Mouse (Mus musculus) large intestine, adult 2 months (tissue): ENCODE results near the gene Ksr2. TPM values are rescaled to one million over a fixed set of nuclear protein-coding genes. Genes with fewer than 3 reads are reported as not detected.
"Not testable (repeated sequence)": the region's sequence is repeated elsewhere in the genome, so short reads cannot be mapped to it uniquely, and the experiment has no call there.

Experiments used
- DNase-seq: peaks from one replicate; pipeline ENCODE4 v3.0.0-alpha.2; 2012; ENCODE audit warnings: low read depth, low spot score
- WGBS: fragments of 180-500 bp; shearing (Covaris S2); methylation state at CpG from one replicate; pipeline ENCODE4 v1.1.7; 2018; 5-methylcytosine and 5-hydroxymethylcytosine counted together
- polyA plus RNA-seq: library from polyadenylated mRNA; depleted of rRNA; stranded (reverse); fragments of >200 nt; gene quantifications from 2 replicates; pipeline ENCODE4 v1.2.3, GENCODE M21; 2012

Gene Ksr2
- polyA plus RNA-seq, 1 experiment = 0.05 TPM

DNA sequence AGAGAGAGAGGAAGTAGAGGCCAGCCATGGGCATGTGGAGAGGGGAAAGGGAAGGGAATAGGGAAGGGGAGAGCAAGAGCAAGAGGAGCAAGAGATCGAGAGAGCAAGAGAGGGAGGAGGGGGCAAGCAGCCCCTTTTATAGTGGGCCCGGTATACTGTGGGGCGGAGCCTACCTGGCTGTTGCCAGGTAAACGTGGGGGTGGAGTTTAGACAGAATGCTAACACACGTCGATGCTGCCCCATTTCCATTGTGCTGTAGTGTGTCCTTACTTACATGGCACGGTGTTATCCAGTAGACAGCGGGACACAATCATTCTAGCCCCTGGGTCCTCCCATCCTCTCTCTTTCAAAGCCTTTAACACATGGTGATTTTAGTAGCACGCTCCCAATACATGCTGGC, 14.5 kb upstream of the Ksr2 start:
- no peak for DNase-seq
- 58% methylated on average over 9 of the region's 9 CpGs for WGBS

DNA sequence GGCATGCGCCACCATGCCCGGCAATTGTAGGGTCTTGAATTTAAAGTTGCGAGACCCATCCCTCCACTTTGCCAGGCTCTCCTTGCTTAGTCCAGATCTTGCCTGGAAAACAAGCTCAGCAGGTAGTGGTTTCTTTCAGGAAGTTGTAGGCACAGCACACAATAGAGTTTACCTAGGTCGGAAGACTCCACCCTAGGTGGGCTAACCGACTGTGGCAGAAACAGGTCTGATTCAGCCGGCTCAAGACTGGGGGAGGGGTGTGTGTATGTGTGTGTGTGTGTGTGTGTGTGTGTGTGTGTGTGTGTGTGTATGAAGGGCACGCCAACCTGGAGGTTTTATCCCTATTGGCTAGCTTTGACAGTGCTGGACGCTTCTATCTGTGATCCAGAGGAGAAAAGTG, 10.2 kb upstream of the Ksr2 start:
- WGBS = 64% methylated on average over 8 of the region's 8 CpGs

GRCm38 (mm10) chr5:117404671-117405070, 9.1 kb upstream of the Ksr2 start:
- DNase-seq = not testable (repeated sequence)
- WGBS = 82% methylated on average over 2 of the region's 2 CpGs

More for the DNA sequence above, 10.2 kb upstream of the Ksr2 start:
- no peak for DNase-seq

GRCm38 (mm10) chr5:117408216-117408615, 5.6 kb upstream of the Ksr2 start:
- 52% methylated on average over 4 of the region's 4 CpGs for WGBS
- DNase-seq = no peak

- WGBS = 59% methylated on average over 6 of the region's 6 CpGs
- DNase-seq = no peak
Measured at GRCm38 (mm10) chr5:117409369-117409768, 4.4 kb upstream of the Ksr2 start.

- WGBS = 6% methylated on average over 10 of the region's 10 CpGs
- no peak for DNase-seq
Measured at GRCm38 (mm10) chr5:117414611-117415010, 811 bp downstream of the Ksr2 start.

DNA sequence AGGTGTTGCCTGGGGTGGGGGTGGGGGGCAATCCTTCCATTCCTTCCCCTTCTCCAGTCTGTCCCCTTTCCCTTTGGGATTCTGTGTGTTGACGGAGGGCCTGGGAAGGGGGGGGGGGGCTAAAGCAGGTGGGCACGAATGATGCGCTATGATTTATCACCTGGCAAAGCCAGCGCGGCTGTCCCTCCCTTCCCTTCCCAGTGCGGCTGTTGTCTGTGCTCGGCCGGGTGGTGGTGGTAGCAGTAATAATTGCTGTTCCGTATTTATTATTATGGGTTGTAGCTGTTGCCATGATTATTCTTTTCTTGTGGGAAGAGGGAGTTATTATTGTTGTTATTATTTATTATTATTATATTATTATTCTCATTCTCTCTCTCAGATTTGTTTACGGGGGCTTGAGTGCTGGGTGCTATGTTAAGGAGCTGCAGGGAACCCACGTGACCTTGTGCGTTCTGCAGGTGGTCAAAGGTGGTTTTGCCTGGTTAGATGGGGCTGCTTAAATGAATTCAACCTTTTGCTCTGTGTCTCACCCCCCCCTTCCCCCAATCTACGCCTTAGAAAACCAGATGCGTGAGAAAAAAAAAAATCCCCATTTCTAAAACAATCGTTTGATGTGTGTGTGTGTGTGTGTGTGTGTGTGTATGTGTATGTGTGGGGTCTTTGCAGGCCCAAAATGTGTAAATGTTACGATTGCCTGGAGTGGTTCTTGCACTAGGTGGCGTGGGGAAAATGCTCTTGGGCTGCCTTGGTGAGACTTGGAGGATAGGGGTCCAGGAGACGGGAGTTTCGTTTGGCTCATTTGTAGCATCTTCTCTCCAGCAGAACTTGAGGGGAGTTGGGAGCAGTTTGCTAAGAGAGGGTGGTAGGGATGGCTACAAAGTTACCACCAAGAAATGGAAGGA, 1.5 kb downstream of the Ksr2 start:
- no peak for DNase-seq
- 36% methylated on average over 19 of the region's 19 CpGs for WGBS

GRCm38 (mm10) chr5:117417442-117417841, 3.6 kb downstream of the Ksr2 start:
- DNase-seq = no peak
- WGBS = 71% methylated on average over 2 of the region's 2 CpGs

DNA sequence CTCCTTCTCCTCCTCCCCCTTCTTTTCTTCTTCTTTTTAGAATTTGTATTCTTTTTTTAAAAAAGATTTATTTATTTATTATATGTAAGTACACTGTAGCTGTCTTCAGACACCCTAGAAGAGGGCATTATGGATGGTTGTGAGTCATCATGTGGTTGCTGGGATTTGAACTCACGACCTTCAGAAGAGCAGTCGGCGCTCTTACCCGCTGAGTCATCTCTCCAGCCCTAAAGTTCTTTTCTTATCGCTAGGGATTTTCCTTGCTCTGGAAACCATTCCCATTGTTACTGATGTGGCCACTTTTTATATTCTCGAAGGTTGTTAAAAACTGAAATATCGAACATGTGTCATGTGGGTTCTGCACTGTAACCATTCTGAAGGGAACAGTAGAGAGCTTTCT, 19.7 kb downstream of the Ksr2 start:
- DNase-seq = not testable (repeated sequence)
- 93% methylated on average over 7 of the region's 7 CpGs for WGBS

DNA sequence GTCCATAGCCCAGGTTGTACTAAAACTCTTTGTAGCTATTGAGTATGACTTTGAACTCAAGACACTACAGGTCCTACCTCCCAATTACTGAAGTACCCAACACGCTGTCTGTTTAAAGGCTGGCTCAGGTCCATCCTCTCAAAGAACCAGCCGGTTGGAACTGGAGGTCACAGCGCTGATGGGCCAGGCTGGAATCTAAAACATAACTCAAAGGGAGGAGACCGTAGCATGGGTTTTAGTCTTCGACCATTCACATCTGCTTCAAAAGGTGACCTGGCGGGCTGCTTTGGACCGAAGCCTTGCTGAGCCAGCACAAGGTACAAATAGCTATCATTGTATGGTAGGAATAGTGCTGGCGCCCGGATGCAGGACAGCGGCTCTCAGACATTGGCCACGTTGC, 26.5 kb downstream of the Ksr2 start:
- DNase-seq = no peak
- WGBS = 90% methylated on average over 11 of the region's 11 CpGs

DNA sequence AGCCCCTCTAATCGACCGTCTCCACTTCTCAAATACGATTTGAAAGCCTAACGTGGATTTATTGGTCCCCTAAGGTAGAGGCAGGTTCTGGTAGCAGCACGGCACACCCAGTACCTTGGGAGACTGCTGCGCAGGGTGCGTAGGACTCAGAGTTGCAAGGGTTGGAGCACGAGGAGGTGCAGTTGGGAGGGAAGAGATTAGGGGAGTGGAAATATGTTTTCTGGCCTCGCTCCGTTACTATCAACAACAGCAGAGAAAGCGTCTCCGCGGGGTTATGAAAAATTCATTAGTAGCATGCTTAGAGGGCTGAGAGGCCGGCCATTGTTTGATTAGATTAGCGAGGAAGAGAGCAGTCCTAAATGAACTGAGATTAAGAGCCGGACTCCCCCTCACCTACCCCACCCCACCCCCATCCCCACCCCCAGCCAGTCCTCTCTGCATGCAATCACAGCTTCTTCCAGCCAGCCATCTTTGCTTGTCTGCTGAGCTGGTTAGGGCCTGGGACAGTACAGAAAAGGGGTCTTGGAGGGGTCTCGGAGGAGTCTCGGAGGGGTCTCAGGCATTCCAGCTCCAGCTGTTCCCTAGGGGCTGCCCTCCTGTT, 27.5 kb downstream of the Ksr2 start:
- no peak for DNase-seq
- 63% methylated on average over 18 of the region's 18 CpGs for WGBS

GRCm38 (mm10) chr5:117442157-117442765, 28.5 kb downstream of the Ksr2 start:
- 74% methylated on average over 12 of the region's 12 CpGs for WGBS
- no peak for DNase-seq

- WGBS = 78% methylated on average over 4 of the region's 4 CpGs
- DNase-seq = no peak
Measured at GRCm38 (mm10) chr5:117443141-117443540, 29.3 kb downstream of the Ksr2 start.

DNA sequence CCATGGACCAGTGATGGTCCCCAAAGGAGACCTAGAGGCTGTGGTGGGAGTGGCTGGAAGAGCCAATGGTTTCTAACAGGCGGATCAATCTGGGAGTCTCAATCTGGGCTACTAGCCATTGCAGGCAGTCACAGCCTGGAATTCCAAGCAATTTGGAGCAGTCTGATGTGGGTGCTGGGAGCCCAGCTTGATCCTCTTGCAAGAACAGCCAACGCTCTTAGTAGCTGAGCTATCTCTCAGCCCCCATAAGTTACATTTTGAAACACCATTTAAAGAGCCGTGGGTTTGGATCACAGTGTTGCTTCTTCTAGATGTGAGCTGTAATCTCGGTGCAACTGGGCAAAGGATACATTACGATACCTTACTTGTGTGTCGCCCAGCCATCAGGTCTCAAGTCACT, 30.1 kb downstream of the Ksr2 start:
- 84% methylated on average over 6 of the region's 6 CpGs for whole genome bisulfite sequencing
- no peak for DNase-seq

DNA sequence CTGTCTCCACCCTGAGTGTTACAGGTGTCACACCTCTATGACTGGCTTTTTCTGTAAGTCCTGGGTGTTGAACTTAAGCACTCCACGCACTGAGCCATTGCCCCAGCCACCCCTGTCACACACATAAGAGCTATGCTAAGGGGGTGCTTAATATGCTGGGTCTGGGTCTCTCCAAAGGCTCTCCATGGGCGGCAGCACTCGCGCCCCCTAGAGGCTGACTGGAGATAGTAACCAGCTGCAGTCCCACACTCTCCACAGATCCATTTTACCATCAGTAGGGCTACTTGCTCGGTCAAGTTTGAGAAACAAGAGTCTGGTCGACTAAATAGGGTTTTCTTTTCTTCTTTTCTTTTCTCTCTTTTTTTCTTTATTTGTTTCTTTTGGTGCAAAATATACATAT, 33.9 kb downstream of the Ksr2 start:
- DNase-seq = no peak
- WGBS = 38% methylated on average over 6 of the region's 6 CpGs

DNA sequence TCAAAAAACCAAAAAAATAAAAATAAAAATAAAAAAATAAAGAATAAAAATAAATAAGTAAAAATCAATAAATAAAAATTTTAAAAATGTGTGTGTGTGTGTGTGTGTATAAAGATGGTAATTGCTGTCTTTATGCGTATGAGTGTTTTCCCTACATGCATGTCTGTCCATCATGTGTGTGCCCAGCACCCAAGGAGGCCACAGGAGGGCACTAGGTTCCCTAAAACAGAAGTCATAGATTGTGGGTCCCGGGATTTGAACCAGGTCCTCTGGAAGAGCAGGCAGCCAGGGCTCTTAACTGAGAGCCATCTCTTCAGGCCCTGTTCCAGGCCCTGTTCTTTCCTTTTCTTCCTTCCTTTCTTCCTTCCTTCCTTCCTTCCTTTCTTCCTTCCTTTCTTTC, 38.2 kb downstream of the Ksr2 start:
- WGBS = 98% methylated on average over 2 of the region's 2 CpGs
- DNase-seq = no peak

DNA sequence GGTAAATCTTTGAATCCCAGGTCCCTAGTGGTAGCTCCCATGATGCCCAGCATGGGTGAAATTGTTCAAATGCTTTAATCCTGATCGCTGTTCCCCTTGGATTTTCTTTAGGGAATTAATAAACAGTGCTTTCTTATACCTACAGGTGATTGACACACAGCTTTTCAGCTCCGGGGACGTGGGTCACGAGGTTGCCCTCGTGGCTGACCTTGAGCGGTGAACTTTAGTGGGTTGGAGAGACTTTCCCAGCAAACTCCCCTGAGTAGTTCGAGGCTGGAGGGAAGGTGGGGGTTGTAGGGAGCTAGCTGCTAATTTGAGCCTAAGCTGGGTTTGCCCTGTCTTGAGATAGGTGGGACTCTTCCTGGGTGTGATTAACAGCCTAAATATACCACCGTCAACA, 41.7 kb downstream of the Ksr2 start:
- WGBS = 70% methylated on average over 8 of the region's 8 CpGs

GRCm38 (mm10) chr5:117457121-117457520, 43.3 kb downstream of the Ksr2 start:
- WGBS = 57% methylated on average over 9 of the region's 9 CpGs
- DNase-seq = no peak

More for the DNA sequence above, 41.7 kb downstream of the Ksr2 start:
- no peak for DNase-seq

GRCm38 (mm10) chr5:117457583-117457982, 43.8 kb downstream of the Ksr2 start:
- WGBS = 62% methylated on average over 8 of the region's 8 CpGs
- DNase-seq = no peak

- 81% methylated on average over 9 of the region's 9 CpGs for WGBS
- DNase-seq = no peak
Measured at GRCm38 (mm10) chr5:117458899-117459298, 45.1 kb downstream of the Ksr2 start.

DNA sequence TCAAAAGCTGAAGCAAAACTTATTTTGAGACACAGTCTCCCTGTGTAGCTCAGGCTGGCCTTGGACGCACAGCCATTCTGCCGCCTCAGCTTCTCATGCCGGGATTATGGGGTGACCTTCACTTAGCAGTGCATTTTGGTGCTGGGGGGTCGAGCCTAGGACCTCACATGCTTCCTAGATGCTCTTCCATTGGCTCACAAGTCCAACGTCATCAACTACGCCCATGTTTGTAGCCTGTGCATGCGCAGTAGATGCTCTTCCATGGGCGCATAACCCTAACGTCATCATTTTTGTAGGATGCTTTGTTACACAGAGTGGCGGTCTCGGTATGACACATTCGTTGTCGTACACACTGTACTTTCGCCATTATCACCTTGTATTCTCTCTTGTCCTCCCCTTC, 46.5 kb downstream of the Ksr2 start:
- DNase-seq = no peak
- WGBS = 89% methylated on average over 14 of the region's 14 CpGs
